Mouse (Mus musculus): Measurements from ENCODE around the gene Gm21083. TPM values are rescaled to one million over a fixed set of nuclear protein-coding genes. Genes with fewer than 3 reads are reported as not detected.
"Not testable (repeated sequence)": the region's sequence is repeated elsewhere in the genome, so short reads cannot be mapped to it uniquely, and the experiment has no call there.

Gm21083 gene
- total and polyA plus RNA-seq, 2 experiments from 2014 or later: not detected

- ATAC-seq (ENCODE audit: low FRiP score); H3K27me3 ChIP-seq (ENCODE audit: insufficient read depth, low read length); DNase-seq (ENCODE audit: low spot score); H3K4me2 ChIP-seq (ENCODE audit: low read depth, low read length, poor library complexity, severe bottlenecking); H3K9ac ChIP-seq (replicated peaks; ENCODE audit: low read length, poor library complexity, severe bottlenecking); H3K4me1 ChIP-seq (ENCODE audit: insufficient read depth, low read length); H3K9me3 ChIP-seq (ENCODE audit: low read length); H3K4me3 ChIP-seq (ENCODE audit: low read depth, low read length); H3K36me3 ChIP-seq (ENCODE audit: insufficient read depth, low read length); H3K27ac ChIP-seq (ENCODE audit: low read depth, low read length): not testable (repeated sequence)
- TF ChIP-seq CTCF (IDR thresholded peaks at IDR 0.05): peak; percentile 33; the same call in 1 of the 2 replicates
These were observed 9.2 kb downstream of the Gm21083 start for GRCm38 (mm10) chr5:15586351-15586750.

GRCm38 (mm10) chr5:15588291-15588690 lies 11.2 kb downstream of the Gm21083 start:
- H3K4me2 ChIP-seq (ENCODE audit: low read depth, low read length, poor library complexity, severe bottlenecking); H3K9ac ChIP-seq (replicated peaks; ENCODE audit: low read length, poor library complexity, severe bottlenecking); H3K36me3 ChIP-seq (ENCODE audit: insufficient read depth, low read length); H3K4me1 ChIP-seq (ENCODE audit: insufficient read depth, low read length); H3K9me3 ChIP-seq (ENCODE audit: low read length); H3K27ac ChIP-seq (ENCODE audit: low read depth, low read length); H3K4me3 ChIP-seq (ENCODE audit: low read depth, low read length); ATAC-seq (ENCODE audit: low FRiP score); H3K27me3 ChIP-seq (ENCODE audit: insufficient read depth, low read length): not testable (repeated sequence)
- WGBS: 37% methylated on average over 6 of the region's 6 CpGs
- peak; percentile 62 for DNase-seq (ENCODE audit: low spot score)
- TF ChIP-seq CTCF (IDR thresholded peaks at IDR 0.05): peak; percentile 70

- not testable (repeated sequence) for H3K4me2 ChIP-seq (ENCODE audit: low read depth, low read length, poor library complexity, severe bottlenecking); H3K4me1 ChIP-seq (ENCODE audit: insufficient read depth, low read length); H3K9me3 ChIP-seq (ENCODE audit: low read length); H3K4me3 ChIP-seq (ENCODE audit: low read depth, low read length); H3K9ac ChIP-seq (replicated peaks; ENCODE audit: low read length, poor library complexity, severe bottlenecking); H3K36me3 ChIP-seq (ENCODE audit: insufficient read depth, low read length); H3K27me3 ChIP-seq (ENCODE audit: insufficient read depth, low read length); H3K27ac ChIP-seq (ENCODE audit: low read depth, low read length); DNase-seq (ENCODE audit: low spot score); ATAC-seq (ENCODE audit: low FRiP score)
- WGBS: 50% methylated on average over 5 of the region's 5 CpGs
These were observed 13.5 kb downstream of the Gm21083 start for GRCm38 (mm10) chr5:15590635-15591034.

GRCm38 (mm10) chr5:15591577-15591976 lies 14.4 kb downstream of the Gm21083 start:
- 68% methylated on average over 2 of the region's 2 CpGs for WGBS
- not testable (repeated sequence) for H3K4me3 ChIP-seq (ENCODE audit: low read depth, low read length); H3K27me3 ChIP-seq (ENCODE audit: insufficient read depth, low read length); H3K27ac ChIP-seq (ENCODE audit: low read depth, low read length); H3K36me3 ChIP-seq (ENCODE audit: insufficient read depth, low read length); H3K9ac ChIP-seq (replicated peaks; ENCODE audit: low read length, poor library complexity, severe bottlenecking); H3K4me2 ChIP-seq (ENCODE audit: low read depth, low read length, poor library complexity, severe bottlenecking); H3K9me3 ChIP-seq (ENCODE audit: low read length); DNase-seq (ENCODE audit: low spot score); H3K4me1 ChIP-seq (ENCODE audit: insufficient read depth, low read length)
- peak; percentile 81 for ATAC-seq (ENCODE audit: low FRiP score)

DNA sequence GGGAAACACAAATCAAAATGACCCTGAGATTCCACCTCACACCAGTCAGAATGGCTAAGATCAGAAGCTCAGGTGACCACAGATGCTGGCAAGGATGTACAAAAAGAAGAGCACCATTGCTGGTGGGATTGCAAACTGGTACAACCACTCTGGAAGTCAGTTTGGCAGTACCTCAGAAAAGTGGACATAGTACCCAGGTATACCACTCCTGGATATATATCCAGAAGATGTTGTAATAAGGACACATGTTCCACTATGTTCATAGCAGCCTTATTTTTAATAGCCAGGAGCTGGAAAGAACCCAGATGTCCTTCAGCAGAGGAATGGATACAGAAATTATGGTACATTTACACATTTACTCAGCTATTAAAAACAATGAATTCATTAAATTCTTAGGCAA lies 21.7 kb downstream of the Gm21083 start:
- not testable (repeated sequence) for H3K9ac ChIP-seq (replicated peaks; ENCODE audit: low read length, poor library complexity, severe bottlenecking); H3K4me1 ChIP-seq (ENCODE audit: insufficient read depth, low read length); H3K4me3 ChIP-seq (ENCODE audit: low read depth, low read length); H3K27me3 ChIP-seq (ENCODE audit: insufficient read depth, low read length); H3K36me3 ChIP-seq (ENCODE audit: insufficient read depth, low read length); H3K27ac ChIP-seq (ENCODE audit: low read depth, low read length); ATAC-seq (ENCODE audit: low FRiP score); H3K4me2 ChIP-seq (ENCODE audit: low read depth, low read length, poor library complexity, severe bottlenecking); DNase-seq (ENCODE audit: low spot score)
- H3K9me3 ChIP-seq (ENCODE audit: low read length): peaks cover 15% of the 10 kb centered on the region

- not testable (repeated sequence) for H3K9ac ChIP-seq (replicated peaks; ENCODE audit: low read length, poor library complexity, severe bottlenecking); DNase-seq (ENCODE audit: low spot score); ATAC-seq (ENCODE audit: low FRiP score); H3K27me3 ChIP-seq (ENCODE audit: insufficient read depth, low read length); H3K4me1 ChIP-seq (ENCODE audit: insufficient read depth, low read length); H3K27ac ChIP-seq (ENCODE audit: low read depth, low read length); H3K36me3 ChIP-seq (ENCODE audit: insufficient read depth, low read length); H3K4me2 ChIP-seq (ENCODE audit: low read depth, low read length, poor library complexity, severe bottlenecking); H3K4me3 ChIP-seq (ENCODE audit: low read depth, low read length)
- peaks cover 15% of the 10 kb centered on the region for H3K9me3 ChIP-seq (ENCODE audit: low read length)
- 49% methylated on average over 4 of the region's 4 CpGs for WGBS
These were observed 23.2 kb downstream of the Gm21083 start for GRCm38 (mm10) chr5:15600342-15600741.

GRCm38 (mm10) chr5:15601481-15601880 lies 24.3 kb downstream of the Gm21083 start:
- 58% methylated on average over 5 of the region's 5 CpGs for whole genome bisulfite sequencing
- H3K36me3 ChIP-seq (ENCODE audit: insufficient read depth, low read length): not testable (repeated sequence)
- peak; percentile 71 for ATAC-seq (ENCODE audit: low FRiP score)

DNA sequence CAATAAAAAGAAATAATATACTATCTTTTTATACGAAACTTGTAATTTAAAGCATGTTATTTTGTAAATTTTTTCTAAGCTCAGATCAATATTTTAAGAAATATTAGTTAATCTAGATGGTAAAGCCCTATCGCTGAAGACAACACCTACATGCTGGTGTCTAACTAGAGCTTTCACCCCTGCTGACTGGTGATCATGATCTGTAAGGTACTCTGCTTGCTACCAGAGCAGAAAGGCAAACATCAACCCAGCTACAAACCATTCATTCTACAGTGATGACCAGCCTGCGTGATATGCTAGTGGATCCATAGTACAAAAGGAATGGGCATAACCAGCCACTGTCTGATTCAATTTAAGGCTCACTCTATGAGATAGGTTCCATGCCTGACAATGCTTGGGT lies 24.8 kb downstream of the Gm21083 start:
- H3K4me1 ChIP-seq (ENCODE audit: insufficient read depth, low read length); H3K4me3 ChIP-seq (ENCODE audit: low read depth, low read length); H3K9ac ChIP-seq (replicated peaks; ENCODE audit: low read length, poor library complexity, severe bottlenecking); H3K27ac ChIP-seq (ENCODE audit: low read depth, low read length); H3K36me3 ChIP-seq (ENCODE audit: insufficient read depth, low read length); DNase-seq (ENCODE audit: low spot score); H3K27me3 ChIP-seq (ENCODE audit: insufficient read depth, low read length); H3K4me2 ChIP-seq (ENCODE audit: low read depth, low read length, poor library complexity, severe bottlenecking): not testable (repeated sequence)
- WGBS: 67% methylated on average over 3 of the region's 3 CpGs
- peak; percentile 53 for ATAC-seq (ENCODE audit: low FRiP score)
- H3K9me3 ChIP-seq (ENCODE audit: low read length): peaks cover 15% of the 10 kb centered on the region

More at GRCm38 (mm10) chr5:15601481-15601880, 24.3 kb downstream of the Gm21083 start:
- not testable (repeated sequence) for H3K27me3 ChIP-seq (ENCODE audit: insufficient read depth, low read length); DNase-seq (ENCODE audit: low spot score); H3K4me1 ChIP-seq (ENCODE audit: insufficient read depth, low read length); H3K9ac ChIP-seq (replicated peaks; ENCODE audit: low read length, poor library complexity, severe bottlenecking); H3K27ac ChIP-seq (ENCODE audit: low read depth, low read length); H3K4me3 ChIP-seq (ENCODE audit: low read depth, low read length); H3K4me2 ChIP-seq (ENCODE audit: low read depth, low read length, poor library complexity, severe bottlenecking)
- peaks cover 15% of the 10 kb centered on the region for H3K9me3 ChIP-seq (ENCODE audit: low read length)

DNA sequence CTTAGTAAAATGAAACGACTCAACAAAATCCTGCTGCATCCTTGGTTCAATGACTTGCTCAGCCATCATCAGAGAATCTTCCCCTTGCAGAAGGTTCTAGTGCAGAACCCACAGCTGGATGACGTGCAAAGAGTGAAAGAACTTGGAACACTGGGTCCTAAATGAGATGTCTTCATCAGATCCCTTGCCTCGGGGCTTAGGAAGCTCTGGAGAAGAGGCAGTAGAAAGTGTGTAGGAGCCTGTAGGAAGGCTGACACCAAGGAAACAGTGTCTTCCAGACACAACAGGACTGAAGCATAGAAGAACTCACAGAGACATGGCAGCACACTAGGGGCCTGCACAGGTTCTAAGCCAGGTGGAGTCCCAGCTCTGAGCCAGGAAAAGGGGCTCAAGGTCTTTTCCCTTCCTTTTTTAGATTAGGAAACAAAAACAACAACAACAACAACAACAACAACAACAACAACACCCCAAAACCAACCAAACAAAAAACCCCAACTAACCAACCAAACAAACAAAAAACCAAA lies 25.4 kb downstream of the Gm21083 start:
- H3K4me2 ChIP-seq (ENCODE audit: low read depth, low read length, poor library complexity, severe bottlenecking); H3K27ac ChIP-seq (ENCODE audit: low read depth, low read length); H3K4me1 ChIP-seq (ENCODE audit: insufficient read depth, low read length); H3K27me3 ChIP-seq (ENCODE audit: insufficient read depth, low read length); ATAC-seq (ENCODE audit: low FRiP score); H3K36me3 ChIP-seq (ENCODE audit: insufficient read depth, low read length); H3K9ac ChIP-seq (replicated peaks; ENCODE audit: low read length, poor library complexity, severe bottlenecking); H3K4me3 ChIP-seq (ENCODE audit: low read depth, low read length): not testable (repeated sequence)
- H3K9me3 ChIP-seq (ENCODE audit: low read length): peaks cover 15% of the 10 kb centered on the region
- 59% methylated on average over 3 of the region's 3 CpGs for WGBS
- DNase-seq (ENCODE audit: low spot score): peak; percentile 2

All from midbrain, postnatal 0 days (tissue).